Mouse (Mus musculus): ENCODE results near the gene Pced1b. TPM values are rescaled to one million over a fixed set of nuclear protein-coding genes. Genes with fewer than 3 reads are reported as not detected.

The Pced1b gene
- total RNA-seq, 2 experiments from 2014 or later: 17.7 to 19.4 TPM

DNA sequence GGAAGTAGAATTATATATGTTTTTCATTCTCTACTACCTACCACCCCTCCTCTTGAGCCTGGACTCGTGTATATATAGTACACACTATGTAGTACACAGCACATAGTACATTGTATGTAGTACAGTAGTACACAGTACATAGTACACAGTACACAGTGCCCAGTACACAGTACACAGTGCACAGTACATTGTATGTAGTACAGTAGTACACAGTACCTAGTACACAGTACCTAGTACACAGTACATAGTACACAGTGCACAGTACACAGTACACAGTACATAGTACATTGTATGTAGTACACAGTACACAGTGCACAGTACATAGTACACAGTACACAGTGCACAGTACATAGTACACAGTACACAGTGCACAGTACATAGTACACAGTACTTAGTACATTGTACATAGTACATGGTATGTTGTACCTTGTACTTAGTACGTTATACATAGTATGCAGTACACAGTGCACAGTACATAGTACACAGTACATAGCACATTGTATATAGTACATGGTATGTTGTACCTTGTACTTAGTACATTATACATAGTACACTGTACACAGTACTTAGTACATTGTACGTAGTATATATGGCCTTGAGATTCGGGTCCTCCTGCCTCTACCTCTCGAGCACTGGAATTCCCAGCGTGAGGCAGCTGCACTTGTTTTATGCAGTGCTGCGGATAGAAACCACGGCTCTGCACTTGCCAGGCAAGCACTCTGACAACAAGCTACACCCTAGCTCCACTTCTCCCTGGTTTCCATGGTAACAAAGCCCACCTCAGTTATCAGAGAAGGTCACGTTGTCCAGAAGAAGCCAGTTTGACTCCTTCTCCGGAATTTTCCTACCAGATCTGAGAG lies 35.0 kb downstream of the Pced1b start:
- no peak for ATAC-seq (replicated peaks; ENCODE audit: low FRiP score, poor library complexity, severe bottlenecking)

DNA sequence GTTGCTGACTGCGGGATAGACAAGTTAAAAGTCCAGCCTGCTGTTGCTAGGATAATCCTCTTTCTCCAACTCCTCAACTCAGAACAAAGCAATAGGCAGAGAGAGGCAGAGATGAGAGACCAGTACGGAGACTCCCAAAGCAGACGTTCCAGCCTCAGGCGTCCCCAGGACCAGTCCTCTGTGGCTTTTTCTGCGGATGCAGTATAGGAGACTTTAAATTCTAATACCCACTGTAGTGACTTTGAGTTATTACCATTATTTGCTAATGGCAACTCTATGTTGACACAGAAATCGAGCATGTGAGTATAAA lies 35.6 kb downstream of the Pced1b start:
- ATAC-seq (replicated peaks; ENCODE audit: low FRiP score, poor library complexity, severe bottlenecking): no peak

DNA sequence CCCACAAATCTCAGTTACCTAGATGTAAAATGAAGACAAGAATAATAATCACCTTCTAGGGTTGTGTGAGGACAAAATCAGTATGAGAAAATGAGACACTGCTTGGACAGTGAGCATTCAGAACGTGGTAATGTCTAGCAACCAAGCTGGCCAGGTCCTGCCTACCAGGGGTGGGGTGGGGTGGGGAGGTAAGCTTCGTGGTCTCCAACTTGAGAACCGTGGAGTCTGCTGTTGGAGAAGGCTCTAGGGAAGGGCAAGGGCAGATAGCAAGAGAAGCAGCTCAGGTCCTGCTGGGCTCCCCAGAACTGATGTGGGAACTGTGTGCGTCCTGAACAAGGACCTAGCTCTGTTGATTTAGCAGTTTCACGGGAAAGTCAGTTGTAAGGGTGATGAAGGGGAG lies 37.3 kb downstream of the Pced1b start:
- no peak for ATAC-seq (replicated peaks; ENCODE audit: low FRiP score, poor library complexity, severe bottlenecking)

DNA sequence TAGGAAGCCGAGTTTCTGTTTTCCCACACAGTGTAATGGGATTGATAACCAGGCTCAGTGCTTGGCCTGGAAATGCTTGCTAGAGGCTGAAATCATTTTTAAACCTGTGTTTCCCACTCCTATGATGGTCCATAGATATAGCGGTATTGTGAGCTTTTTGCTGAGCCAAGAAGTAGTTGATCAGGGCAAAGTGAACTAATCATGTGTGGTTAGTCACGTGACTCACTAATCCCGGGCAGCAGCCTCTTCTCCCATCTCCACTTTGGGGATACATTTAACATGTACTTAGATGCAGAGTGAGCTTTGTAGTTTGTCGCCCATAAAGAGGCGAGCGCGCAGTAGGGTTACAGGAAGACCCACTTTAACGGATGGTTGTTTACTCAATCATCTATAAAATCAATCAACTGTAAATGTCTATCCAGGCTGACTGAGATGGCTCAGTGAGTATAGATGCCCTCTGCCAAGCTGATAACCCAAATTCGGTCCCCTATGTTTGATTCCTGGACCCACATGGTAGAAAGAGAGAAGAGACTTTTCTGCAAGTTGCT lies 38.8 kb downstream of the Pced1b start:
- ATAC-seq (replicated peaks; ENCODE audit: low FRiP score, poor library complexity, severe bottlenecking): no peak

DNA sequence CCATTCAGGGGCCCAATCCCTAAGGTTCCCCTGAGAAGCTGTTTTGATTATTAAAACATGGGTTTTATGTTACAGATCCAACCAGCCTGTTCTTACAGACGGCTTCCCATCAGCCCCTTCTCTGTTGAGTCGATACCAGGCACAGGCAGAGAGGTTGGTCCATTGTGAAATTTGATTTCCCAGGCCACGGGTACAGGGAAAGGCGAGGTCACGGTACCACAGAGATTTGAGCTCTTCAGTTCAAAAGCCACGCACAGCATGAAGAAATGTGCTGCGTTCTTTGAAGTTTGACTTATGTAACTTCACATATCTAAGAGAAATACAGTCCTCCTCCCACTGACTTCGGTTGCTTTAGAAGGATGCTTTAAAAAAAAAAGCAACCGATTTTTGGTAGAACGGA lies 39.8 kb downstream of the Pced1b start:
- ATAC-seq (replicated peaks; ENCODE audit: low FRiP score, poor library complexity, severe bottlenecking): no peak

DNA sequence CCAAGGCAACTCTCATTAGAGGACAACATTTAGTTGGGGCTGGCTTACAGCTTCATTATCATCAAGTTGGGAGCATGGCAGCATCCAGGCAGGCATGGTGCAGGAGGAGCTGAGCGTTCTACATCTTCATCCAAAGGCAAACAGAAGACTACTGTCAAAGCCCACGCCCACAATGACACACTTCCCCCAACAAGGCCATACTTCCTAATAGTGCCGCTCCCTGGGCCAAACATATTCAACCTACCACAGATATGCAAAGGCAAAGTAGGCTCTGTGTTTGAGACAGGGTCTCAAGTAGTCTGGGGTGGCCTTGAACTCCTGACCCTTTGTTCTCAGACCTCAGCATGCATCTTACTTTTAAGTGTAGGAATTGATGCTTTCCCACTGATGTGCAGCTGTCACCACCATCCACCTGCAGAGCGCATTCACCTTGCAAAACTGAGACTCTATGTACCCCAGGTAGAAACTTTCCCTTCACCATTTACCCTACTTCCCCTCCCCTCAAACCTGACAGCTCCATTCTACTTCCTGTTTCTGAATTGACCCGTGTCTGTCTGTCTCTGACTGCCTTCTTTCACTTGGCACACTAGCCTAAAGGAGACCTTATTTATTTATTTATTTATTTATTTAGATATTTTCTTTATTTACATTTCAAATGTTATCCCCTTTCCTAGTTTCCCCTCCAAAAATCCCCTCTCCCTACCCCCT lies 40.7 kb downstream of the Pced1b start:
- no peak for ATAC-seq (replicated peaks; ENCODE audit: low FRiP score, poor library complexity, severe bottlenecking)

DNA sequence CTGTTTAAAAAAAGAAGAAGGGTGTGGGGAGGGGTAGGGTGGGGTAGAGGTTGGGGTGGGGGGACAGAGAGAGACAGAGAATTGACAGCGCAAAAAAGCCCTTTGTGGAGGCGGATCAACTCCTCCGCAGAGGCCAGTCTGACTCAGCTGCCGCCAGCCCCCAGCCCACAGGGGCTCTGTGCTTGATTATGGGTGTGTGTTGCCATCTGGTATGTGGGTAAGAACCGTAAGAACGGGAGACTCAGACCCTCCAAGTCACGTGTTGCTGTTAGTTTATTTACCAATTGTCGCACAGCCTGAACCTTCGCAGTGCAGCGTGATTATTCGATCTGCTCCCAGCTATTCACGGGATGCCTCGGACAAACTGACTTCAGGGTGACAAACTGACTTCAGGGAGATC lies 41.8 kb downstream of the Pced1b start:
- ATAC-seq (replicated peaks; ENCODE audit: low FRiP score, poor library complexity, severe bottlenecking): no peak

DNA sequence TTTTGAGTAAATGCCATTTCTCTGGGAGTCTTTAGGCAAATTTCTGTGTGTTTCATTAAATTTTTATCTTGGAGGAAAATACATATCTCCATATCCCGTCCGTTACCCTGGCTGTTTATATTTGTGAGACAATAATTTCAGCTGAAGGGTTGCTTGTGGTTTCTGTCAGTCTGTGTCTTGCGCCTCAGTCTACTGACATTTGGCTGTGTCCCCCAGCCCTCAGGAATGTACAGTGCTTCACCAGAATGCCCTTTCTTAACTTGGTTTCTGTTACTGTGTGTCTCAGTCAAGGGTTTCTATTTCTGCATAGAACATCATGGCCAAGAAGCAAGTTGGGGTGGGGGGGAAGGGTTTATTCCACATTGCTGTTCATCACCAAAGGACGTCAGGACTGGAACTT lies 42.3 kb downstream of the Pced1b start:
- ATAC-seq (replicated peaks; ENCODE audit: low FRiP score, poor library complexity, severe bottlenecking): no peak

DNA sequence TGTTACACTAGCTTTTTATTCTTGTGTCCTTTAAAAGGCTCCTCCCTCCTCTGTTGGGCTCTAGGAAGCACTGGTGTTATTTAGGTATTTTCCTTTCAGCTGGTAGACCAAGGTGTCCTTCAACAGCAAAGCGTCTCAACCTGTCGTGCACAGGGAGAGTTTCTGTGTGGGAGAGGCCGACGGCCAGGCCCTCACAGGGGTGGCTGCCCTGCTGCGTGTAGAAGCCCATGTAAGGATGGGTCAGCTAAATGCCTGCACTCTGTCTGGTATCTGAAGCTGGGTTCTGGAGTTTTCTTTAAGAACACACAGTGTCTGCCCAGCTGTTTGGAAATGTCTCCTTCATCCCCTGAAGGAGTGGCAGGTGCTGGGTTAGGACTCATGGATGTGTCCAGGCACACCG lies 43.4 kb downstream of the Pced1b start:
- no peak for ATAC-seq (replicated peaks; ENCODE audit: low FRiP score, poor library complexity, severe bottlenecking)

DNA sequence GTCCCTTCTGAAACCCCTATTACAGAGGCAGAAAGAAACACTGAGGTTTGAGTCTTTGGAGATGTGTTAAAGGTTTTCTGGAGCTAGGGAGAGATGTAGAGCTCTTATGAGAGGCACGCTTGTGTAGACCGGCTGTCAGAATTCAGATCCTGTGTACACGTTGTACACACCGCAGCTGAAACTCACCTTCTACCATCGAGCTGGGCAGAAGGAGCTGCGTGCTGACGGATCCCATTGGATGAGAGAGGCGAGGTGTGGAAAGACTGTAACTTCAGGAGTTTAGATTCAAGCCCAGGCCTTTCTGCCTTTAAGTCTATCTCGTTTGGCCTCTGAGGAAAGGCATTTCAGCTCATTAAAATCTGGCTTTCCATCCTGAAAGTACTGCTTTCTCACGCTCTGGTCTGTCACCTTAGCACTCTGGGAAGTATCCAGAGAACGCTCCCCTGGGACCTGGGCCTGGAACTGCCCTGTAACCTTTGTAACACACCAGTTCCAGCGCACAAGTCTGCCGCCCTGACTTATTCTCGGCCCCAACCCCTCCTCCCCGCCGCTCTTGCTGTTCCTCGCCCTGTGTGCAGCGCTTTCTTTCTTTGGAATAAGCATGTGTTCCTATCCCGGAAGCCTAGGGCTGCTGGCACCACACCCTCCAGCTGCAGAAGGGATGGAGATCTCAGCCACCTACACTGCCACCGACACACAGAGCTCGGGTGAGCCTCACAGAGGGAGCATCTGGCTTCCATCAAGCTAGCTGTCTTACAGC lies 44.6 kb downstream of the Pced1b start:
- ATAC-seq (replicated peaks; ENCODE audit: low FRiP score, poor library complexity, severe bottlenecking): no peak

DNA sequence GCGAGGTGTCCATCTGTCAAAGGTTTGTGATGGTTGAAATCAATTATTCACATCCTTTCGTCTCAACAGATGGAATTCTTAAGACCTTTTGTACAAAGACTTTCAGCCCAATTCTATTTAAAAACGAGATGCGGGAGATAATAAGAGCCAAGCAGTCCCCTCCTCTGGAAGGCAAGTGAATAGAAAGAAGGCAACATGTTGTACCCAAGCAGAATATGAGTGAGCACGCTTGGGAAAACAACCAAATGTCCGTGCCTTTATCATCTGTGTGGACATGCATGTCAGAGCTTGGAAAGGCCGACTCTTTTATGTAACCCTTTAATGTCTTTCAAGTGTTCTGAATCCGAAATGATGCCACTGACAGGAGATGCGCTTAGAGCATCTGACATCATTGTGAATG lies 61.0 kb downstream of the Pced1b start:
- ATAC-seq (replicated peaks; ENCODE audit: low FRiP score, poor library complexity, severe bottlenecking): no peak

DNA sequence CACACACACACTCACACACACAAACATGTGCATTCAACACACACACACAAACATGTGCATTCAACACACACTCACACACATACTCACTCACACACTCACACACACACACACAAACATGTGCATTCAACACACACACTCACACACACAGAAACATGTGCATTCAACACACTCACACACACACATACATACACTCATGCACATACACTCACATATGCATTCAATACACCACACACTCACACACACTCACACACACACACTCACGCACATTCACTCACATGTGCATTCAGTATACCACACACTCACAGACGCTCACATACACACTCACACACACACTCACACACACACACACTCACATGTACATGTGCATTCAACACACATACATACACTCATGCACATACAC lies 62.6 kb downstream of the Pced1b start:
- no peak for ATAC-seq (replicated peaks; ENCODE audit: low FRiP score, poor library complexity, severe bottlenecking)

DNA sequence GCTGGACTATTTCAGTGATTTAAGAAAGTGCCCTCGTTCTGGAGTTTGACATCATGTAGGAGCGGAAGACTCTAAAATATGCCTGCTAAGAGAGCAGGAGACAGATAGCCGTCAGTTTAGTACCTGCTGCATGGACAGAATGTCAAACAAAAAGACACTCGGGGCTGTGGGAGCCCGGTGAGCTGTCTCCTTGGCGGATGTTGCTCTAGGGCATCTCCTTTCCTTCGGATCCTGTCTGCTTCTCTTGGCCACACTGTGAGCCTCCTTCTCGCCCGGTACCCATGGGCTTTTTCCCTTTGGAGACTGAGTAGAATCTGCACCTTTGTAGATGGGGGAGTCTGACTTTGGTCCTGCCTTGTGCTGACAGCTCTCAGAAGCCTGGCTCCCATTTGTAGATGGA lies 63.3 kb downstream of the Pced1b start:
- no peak for ATAC-seq (replicated peaks; ENCODE audit: low FRiP score, poor library complexity, severe bottlenecking)

DNA sequence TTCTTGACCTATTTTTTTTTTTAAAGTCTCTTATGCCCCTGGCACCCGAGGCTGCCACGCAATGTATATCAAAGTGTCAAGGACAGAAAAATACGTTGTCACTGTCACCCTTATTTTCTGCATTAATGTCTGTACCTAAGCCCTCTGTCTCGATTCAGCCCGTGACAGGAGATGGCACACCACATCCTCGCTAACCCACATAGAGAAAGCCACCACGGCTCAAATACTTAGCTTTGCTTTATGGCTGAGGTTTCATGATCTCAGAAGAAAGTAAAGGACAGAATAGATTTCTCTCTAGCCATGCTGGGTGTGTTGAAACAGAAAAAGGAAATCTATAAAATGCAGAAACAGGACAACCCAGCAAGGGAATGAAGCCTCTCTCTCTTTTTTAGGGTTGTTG lies 64.3 kb downstream of the Pced1b start:
- ATAC-seq (replicated peaks; ENCODE audit: low FRiP score, poor library complexity, severe bottlenecking): no peak

DNA sequence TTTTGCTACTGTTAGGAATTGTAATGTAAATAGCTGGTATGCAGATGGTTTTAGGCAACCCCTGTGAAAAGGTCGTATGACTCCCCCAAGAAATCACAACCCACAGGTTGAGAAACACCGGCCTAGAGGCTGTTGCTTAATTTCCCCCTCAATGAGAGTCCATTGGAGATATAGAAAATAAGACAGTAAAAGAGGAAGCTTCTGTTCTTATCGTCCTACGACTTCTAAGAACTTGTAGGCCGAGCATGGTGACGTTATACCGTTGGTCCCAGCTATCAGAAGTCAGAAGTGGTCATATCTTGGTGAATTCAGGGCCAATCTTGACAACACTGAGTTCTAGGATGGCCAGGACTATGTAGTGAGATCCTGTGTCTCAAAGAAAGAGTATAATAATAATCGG lies 65.0 kb downstream of the Pced1b start:
- ATAC-seq (replicated peaks; ENCODE audit: low FRiP score, poor library complexity, severe bottlenecking): no peak

DNA sequence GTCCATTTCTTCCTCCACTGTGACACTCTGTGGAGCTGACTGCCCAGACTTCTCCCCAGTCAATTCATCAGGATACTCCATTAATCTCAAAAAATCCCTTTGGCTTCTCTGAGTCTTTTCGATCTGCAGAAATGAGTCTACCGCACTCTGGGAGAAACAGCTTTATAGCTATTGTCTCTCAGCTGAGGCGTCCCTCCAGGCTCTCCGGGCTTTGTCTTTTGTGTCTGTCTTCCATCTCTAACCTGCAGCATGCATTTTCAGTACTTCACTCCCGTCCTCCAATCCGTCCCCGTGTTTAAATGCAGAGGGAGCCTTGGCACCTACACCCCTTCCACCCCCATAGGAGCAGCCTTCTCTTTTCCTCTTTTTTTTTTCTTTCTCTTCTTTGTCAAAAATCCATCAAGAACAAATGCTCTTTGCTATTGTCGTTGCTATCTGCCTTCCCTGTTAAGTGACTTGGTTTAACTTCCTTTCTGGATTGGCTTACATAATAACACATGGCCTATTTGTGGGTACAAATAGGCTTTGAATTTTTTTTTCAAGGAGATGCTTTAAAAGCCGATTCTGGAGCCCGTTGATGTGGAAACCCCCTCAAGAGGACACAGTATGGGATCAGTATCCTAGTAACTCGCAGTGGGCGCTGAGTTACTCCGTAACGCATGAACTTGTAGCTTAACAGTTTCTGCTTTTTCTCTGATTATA lies 68.0 kb downstream of the Pced1b start:
- no peak for ATAC-seq (replicated peaks; ENCODE audit: low FRiP score, poor library complexity, severe bottlenecking)

DNA sequence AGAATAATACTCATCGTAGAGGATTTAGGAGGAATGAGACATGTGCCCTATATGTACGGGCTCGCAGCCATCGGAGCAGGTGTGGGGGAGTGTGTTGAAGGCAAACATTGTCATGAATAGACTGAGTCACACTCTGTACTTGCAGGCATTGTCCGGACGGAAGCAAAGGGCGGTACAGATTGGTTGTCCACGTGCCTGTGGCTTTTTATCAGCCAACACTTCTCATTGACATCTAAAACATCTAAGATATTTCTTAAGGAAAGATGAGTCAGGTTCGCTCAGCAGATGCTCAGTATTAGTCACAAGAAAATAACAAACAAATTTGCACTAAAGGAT lies 68.5 kb downstream of the Pced1b start:
- ATAC-seq (replicated peaks; ENCODE audit: low FRiP score, poor library complexity, severe bottlenecking): no peak

DNA sequence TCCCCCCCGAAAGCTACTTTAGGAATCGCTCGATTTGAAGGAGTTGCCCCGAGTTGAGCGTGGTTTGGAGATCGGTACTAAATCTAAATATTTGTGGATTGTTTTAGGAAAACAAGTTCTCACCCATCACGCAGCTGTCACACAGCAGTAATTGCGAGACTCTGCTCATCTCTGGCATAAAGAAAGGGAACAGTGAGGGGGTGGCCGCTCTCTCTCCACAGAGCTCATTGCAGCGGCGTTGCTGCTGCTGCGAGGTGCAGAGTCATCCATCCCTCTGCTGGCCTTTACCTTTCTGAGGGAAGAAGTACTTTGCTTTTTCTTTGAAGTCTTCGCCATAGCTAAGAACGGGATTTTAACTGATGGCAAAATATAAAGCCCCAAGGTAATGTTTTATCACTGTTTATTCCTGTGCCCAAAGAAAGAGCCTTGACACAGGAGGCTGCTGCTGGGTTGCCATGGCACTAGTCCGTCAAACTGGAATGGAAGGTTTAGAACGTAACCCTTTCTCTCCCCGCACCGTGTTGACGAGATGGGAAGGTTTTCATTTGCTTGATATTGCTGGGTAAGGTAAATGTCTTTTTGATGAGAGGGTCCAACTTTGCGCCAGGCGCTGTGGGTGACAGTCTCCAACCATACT lies 71.6 kb downstream of the Pced1b start:
- ATAC-seq (replicated peaks; ENCODE audit: low FRiP score, poor library complexity, severe bottlenecking): no peak

DNA sequence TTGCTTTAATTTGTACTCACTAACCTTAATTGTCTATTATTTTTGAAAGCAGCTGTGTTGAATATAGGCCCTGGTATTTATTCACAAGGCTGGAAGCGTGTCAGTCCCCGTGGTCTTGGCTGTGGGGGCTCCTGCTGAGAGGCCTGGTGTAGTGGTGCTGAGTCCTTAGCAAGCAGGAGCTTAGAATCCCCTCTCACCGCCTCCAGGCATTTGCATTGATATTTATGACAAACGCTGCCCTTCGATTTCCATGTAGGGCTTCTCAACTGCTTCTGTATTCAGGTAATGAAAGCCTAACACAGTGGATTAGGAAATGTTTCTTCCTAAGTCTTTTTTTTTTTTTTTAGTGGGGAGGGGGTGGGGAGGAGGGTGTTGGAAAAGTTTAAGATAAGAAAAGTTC lies 75.9 kb downstream of the Pced1b start:
- no peak for ATAC-seq (replicated peaks; ENCODE audit: low FRiP score, poor library complexity, severe bottlenecking)

DNA sequence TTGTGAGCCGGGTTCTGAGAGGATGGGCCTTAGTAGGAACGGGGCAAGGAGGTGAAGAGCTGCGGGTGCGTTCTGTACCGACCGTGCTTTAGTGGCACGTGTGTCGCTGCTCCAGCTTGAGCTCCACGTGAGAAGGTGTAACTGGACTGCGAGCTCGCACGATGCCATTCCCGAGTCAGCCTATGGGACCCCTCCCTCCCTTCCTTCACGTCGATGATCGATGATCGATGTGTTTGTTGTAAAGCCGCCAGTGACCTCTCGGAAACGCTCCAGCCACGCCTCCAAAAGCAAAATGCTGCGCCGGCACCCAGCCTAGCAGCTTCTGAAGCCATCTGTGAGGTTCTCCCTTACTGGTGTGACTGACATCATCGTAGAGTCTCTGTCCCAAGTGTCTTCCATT lies 76.6 kb downstream of the Pced1b start:
- ATAC-seq (replicated peaks; ENCODE audit: low FRiP score, poor library complexity, severe bottlenecking): no peak
